Mouse (Mus musculus): ENCODE data around the gene Noc2l. TPM values are rescaled to one million over a fixed set of nuclear protein-coding genes. Genes with fewer than 3 reads are reported as not detected.

Noc2l gene
- polyA plus RNA-seq, 1 experiment from 2014 or later: 49.5 TPM

DNA sequence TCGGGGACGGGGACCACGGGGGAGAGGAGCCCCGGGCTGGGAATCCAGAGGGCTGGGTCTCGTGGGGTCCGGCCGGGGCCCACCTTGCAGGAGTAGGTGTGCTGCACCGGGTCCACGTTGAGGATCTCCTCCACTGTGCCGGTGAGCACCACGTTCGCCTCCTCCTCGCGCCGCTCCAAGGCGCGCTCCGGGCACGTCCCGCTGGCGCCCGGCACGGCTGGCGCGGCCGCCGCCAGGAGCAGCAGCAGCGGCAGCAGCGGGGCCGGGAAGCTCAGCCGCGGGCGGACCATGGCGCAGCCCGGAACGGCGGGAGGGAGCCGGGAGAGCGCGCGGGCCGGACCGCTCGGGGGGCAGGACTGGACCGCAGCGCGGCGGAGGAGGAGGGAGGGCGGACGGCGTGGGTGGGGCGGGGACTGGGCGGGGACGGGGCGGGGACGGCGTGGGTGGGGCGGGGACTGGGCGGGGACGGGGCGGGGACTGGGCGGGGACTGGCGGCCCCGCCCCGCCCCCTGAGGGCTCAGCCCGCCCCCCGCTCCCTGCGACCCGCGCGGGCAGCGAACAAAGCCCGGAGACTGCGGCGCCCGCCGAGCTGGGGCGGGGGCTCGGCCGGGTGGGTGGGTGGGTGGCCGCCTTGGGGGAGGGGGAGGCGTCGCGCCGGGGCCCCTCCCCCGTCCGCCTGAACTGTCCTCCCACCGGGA, 38.5 kb upstream of the Noc2l start, which contains the start of gene Agrn:
Gene Agrn (minus strand): TSS at position 358 of the 698 bp plus-strand sequence.
- Histone ChIP-seq H3K9ac (peak within 1 kb of the TSS; percentile 89), H3K36me3 (replicated peaks; ENCODE audit: control insufficient read depth, insufficient read depth) (0 out of 2 replicates have a peak, but pooled peaks cover 8% of the 10 kb centered on the region), H3K4me1 (replicated peaks; ENCODE audit: control insufficient read depth, insufficient read depth, low read length) (peaks cover 37% of the 10 kb centered on the region), H3K27me3 (ENCODE audit: control insufficient read depth, insufficient read depth, low read length) (no peaks in the 10 kb centered on the region; the same call in 1 of the 2 replicates), H3K4me3 (replicated peaks; ENCODE audit: low read length) (peak within 1 kb of the TSS; percentile 91), H3K9me3 (ENCODE audit: control insufficient read depth, low read length) (no peaks in the 10 kb centered on the region), H3K4me2 (replicated peaks) (peak within 1 kb of the TSS; percentile 97), H3K27ac (peak within 1 kb of the TSS; percentile 89)
- peak; percentile 81 for DNase-seq (ENCODE audit: low spot score)
- under 1% methylated on average over 28 of the region's 88 CpGs for WGBS
- ATAC-seq (ENCODE audit: low FRiP score): peak; percentile 84

GRCm38 (mm10) chr4:156197829-156198205, 38.0 kb upstream of the Noc2l start:
- DNase-seq (ENCODE audit: low spot score): no peak
- peak overlapping the region; percentile 74 for H3K9ac ChIP-seq
- peak; percentile 92 for ATAC-seq (ENCODE audit: low FRiP score)
- H3K27ac ChIP-seq: peak overlapping the region; percentile 89
- H3K4me2 ChIP-seq (replicated peaks): peak overlapping the region; percentile 54
- WGBS: 0% methylated on average over 26 of the region's 26 CpGs
- no peaks in the 10 kb centered on the region; the same call in 1 of the 2 replicates for H3K27me3 ChIP-seq (ENCODE audit: control insufficient read depth, insufficient read depth, low read length)
- H3K36me3 ChIP-seq (replicated peaks; ENCODE audit: control insufficient read depth, insufficient read depth): 0 out of 2 replicates have a peak, but pooled peaks cover 7% of the 10 kb centered on the region
- H3K9me3 ChIP-seq (ENCODE audit: control insufficient read depth, low read length): no peaks in the 10 kb centered on the region
- H3K4me1 ChIP-seq (replicated peaks; ENCODE audit: control insufficient read depth, insufficient read depth, low read length): peaks cover 42% of the 10 kb centered on the region
- peak overlapping the region; percentile 91 for H3K4me3 ChIP-seq (replicated peaks; ENCODE audit: low read length)

DNA sequence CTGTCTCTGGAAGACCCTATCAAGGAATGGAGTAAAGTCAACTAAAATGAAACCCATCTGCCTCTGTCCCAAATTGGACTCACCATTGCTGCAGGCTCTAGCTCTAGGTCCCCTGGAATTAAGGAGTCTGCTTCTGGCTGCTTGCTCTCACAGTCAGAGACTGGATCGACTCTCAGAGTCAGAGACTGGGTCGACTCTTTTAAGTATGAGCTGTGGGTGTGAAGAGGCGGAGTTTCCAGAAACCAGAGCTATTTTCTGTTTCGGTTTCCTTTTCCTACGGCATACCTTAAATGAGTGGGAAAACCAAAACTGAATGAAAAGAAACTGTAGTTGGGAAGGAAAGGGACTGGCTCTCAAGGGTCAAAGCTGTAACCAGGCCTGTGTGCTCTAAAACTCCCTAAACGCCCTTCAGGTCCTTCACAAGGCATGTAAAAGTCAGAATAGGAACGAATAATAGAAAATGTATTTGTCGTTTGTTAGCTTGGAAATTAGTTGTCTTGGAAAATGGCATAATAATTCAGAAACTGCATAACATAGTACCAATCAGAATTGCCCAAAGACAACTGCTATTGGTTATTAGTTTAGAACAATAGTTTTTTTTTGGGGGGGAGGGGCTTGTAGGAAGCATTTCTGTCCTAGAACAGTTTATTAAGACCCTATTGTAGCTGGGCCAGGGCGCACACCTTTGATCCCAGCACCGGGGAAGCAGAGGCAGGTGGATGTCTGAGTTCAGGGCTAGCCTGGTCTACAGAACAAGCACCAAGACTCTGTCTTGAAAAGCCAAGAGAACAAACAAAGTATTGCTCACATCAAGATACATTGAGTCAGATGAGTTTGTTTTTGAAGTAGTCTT, 35.0 kb upstream of the Noc2l start, which contains the start of gene Isg15:
Gene Isg15 (minus strand): TSS at position 196 of the 853 bp plus-strand sequence.
- ATAC-seq (ENCODE audit: low FRiP score) (no peak), DNase-seq (ENCODE audit: low spot score) (no peak)
- H3K4me3 ChIP-seq (replicated peaks; ENCODE audit: low read length): no peak within 1 kb of the TSS
- H3K36me3 ChIP-seq (replicated peaks; ENCODE audit: control insufficient read depth, insufficient read depth): no peaks in the 10 kb centered on the region
- H3K9ac ChIP-seq: no peak within 1 kb of the TSS
- no peaks in the 10 kb centered on the region for H3K9me3 ChIP-seq (ENCODE audit: control insufficient read depth, low read length)
- no peaks in the 10 kb centered on the region; the same call in 1 of the 2 replicates for H3K27me3 ChIP-seq (ENCODE audit: control insufficient read depth, insufficient read depth, low read length)
- H3K4me1 ChIP-seq (replicated peaks; ENCODE audit: control insufficient read depth, insufficient read depth, low read length): peaks cover 16% of the 10 kb centered on the region
- WGBS: 68% methylated on average over 10 of the region's 10 CpGs
- no peak within 1 kb of the TSS for H3K27ac ChIP-seq
- no peak within 1 kb of the TSS for H3K4me2 ChIP-seq (replicated peaks)

DNA sequence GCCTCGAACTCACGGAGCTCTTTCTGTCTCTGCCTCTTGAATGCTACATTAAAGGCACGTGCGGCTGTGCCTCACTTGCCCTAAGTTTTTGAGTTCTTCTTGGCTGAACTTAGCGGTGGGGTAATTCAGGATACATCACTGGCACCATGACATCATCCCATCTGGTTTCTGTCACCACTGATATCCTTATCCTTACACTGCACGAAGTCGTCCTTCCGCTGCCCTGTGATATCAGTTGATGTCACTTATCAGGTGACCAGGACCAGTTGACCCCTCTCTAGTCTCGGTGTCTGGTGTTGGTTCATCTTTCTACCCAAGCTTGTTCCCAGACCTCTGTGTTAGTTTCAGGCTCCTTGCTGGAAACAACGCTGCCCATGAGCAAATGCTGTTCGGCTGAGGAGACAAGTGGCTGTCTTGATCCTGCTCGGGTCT, 33.3 kb upstream of the Noc2l start:
- Histone ChIP-seq H3K9me3 (ENCODE audit: control insufficient read depth, low read length) (no peaks in the 10 kb centered on the region), H3K27ac (peak overlapping the region; percentile 55), H3K36me3 (replicated peaks; ENCODE audit: control insufficient read depth, insufficient read depth) (no peaks in the 10 kb centered on the region), H3K4me1 (replicated peaks; ENCODE audit: control insufficient read depth, insufficient read depth, low read length) (peaks cover 8% of the 10 kb centered on the region; the same call in 1 of the 2 replicates), H3K4me2 (replicated peaks) (peak overlapping the region; percentile 75), H3K4me3 (replicated peaks; ENCODE audit: low read length) (peak overlapping the region; percentile 44), H3K9ac (peak overlapping the region; percentile 52), H3K27me3 (ENCODE audit: control insufficient read depth, insufficient read depth, low read length) (no peaks in the 10 kb centered on the region; the same call in 1 of the 2 replicates)
- 46% methylated on average over 12 of the region's 12 CpGs for WGBS
- ATAC-seq (ENCODE audit: low FRiP score): no peak
- no peak for DNase-seq (ENCODE audit: low spot score)

- Histone ChIP-seq H3K27ac (peak within 1 kb of the TSS; percentile 55), H3K4me3 (replicated peaks; ENCODE audit: low read length) (peak within 1 kb of the TSS; percentile 44), H3K9ac (peak within 1 kb of the TSS; percentile 52), H3K36me3 (replicated peaks; ENCODE audit: control insufficient read depth, insufficient read depth) (no peaks in the 10 kb centered on the region), H3K4me2 (replicated peaks) (peak within 1 kb of the TSS; percentile 75), H3K4me1 (replicated peaks; ENCODE audit: control insufficient read depth, insufficient read depth, low read length) (peaks cover 8% of the 10 kb centered on the region; the same call in 1 of the 2 replicates), H3K27me3 (ENCODE audit: control insufficient read depth, insufficient read depth, low read length) (no peaks in the 10 kb centered on the region; the same call in 1 of the 2 replicates), H3K9me3 (ENCODE audit: control insufficient read depth, low read length) (no peaks in the 10 kb centered on the region)
- 0% methylated on average over 19 of the region's 39 CpGs for WGBS
- ATAC-seq (ENCODE audit: low FRiP score): peak; percentile 86
- peak; percentile 61 for DNase-seq (ENCODE audit: low spot score)
Observed at GRCm38 (mm10) chr4:156203001-156203412, 32.8 kb upstream of the Noc2l start, which contains the start of gene AW011738. Gene AW011738, plus strand, starts transcription at chr4:156203304.

GRCm38 (mm10) chr4:156203413-156204131, 32.2 kb upstream of the Noc2l start:
- Histone ChIP-seq H3K36me3 (replicated peaks; ENCODE audit: control insufficient read depth, insufficient read depth) (no peaks in the 10 kb centered on the region), H3K27ac (peak overlapping the region; percentile 47), H3K4me2 (replicated peaks) (peak overlapping the region; percentile 75), H3K27me3 (ENCODE audit: control insufficient read depth, insufficient read depth, low read length) (no peaks in the 10 kb centered on the region; the same call in 1 of the 2 replicates), H3K4me3 (replicated peaks; ENCODE audit: low read length) (peak overlapping the region; percentile 44), H3K4me1 (replicated peaks; ENCODE audit: control insufficient read depth, insufficient read depth, low read length) (peaks cover 8% of the 10 kb centered on the region; the same call in 1 of the 2 replicates), H3K9me3 (ENCODE audit: control insufficient read depth, low read length) (no peaks in the 10 kb centered on the region), H3K9ac (peak overlapping the region; percentile 52)
- under 1% methylated on average over 45 of the region's 49 CpGs for WGBS
- DNase-seq (ENCODE audit: low spot score) (no peak), ATAC-seq (ENCODE audit: low FRiP score) (peak; percentile 49)

DNA sequence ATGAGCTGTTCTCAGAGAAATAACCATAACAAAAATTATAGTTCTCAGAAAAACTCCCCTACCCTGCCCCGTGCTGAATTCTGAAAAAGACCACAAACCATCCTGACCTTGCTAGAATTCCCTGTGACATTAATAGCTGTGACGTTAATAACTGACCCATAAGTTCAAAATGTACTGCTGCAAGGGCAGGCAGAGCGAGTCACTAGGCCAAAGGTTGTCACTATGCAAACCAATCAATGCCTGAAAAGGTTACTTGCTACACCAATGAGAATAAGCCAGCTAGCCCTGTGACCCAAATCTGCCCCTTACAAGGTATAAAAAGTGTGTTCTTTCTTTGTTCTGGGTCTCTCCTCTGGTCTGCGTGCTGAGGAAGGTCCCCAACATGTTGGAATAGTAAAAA, 26.9 kb upstream of the Noc2l start:
- no peaks in the 10 kb centered on the region for H3K27me3 ChIP-seq (ENCODE audit: control insufficient read depth, insufficient read depth, low read length)

GRCm38 (mm10) chr4:156209963-156210635, 25.7 kb upstream of the Noc2l start:
- ATAC-seq (ENCODE audit: low FRiP score): no peak
- Histone ChIP-seq H3K36me3 (replicated peaks; ENCODE audit: control insufficient read depth, insufficient read depth) (no peaks in the 10 kb centered on the region), H3K4me1 (replicated peaks; ENCODE audit: control insufficient read depth, insufficient read depth, low read length) (no peaks in the 10 kb centered on the region), H3K4me2 (replicated peaks) (no peak overlapping the region), H3K9ac (no peak overlapping the region), H3K4me3 (replicated peaks; ENCODE audit: low read length) (no peak overlapping the region), H3K27ac (no peak overlapping the region), H3K27me3 (ENCODE audit: control insufficient read depth, insufficient read depth, low read length) (no peaks in the 10 kb centered on the region), H3K9me3 (ENCODE audit: control insufficient read depth, low read length) (no peaks in the 10 kb centered on the region)
- DNase-seq (ENCODE audit: low spot score): no peak
- WGBS: 82% methylated on average over 13 of the region's 13 CpGs

More for the DNA sequence above, 26.9 kb upstream of the Noc2l start:
- DNase-seq (ENCODE audit: low spot score) (no peak), ATAC-seq (ENCODE audit: low FRiP score) (no peak)
- no peak overlapping the region for H3K4me3 ChIP-seq (replicated peaks; ENCODE audit: low read length)
- H3K4me2 ChIP-seq (replicated peaks): no peak overlapping the region
- no peaks in the 10 kb centered on the region for H3K36me3 ChIP-seq (replicated peaks; ENCODE audit: control insufficient read depth, insufficient read depth)
- no peak overlapping the region for H3K9ac ChIP-seq
- no peaks in the 10 kb centered on the region for H3K9me3 ChIP-seq (ENCODE audit: control insufficient read depth, low read length)
- no peaks in the 10 kb centered on the region for H3K4me1 ChIP-seq (replicated peaks; ENCODE audit: control insufficient read depth, insufficient read depth, low read length)
- H3K27ac ChIP-seq: no peak overlapping the region
- 94% methylated on average over 4 of the region's 4 CpGs for WGBS
